Mouse (Mus musculus) myocyte (in vitro differentiated cells): ENCODE data around the gene Rbm6.
A peak's percentile ranks its signal among the peaks of the same experiment; 100 is the strongest.

Experiments used
- E2F4 ChIP-seq: IDR thresholded peaks from one replicate; pipeline ENCODE4 v1.6.1; 2011; ENCODE audit warnings: mild to moderate bottlenecking, control low read depth, moderate library complexity; ENCODE audit not compliant: insufficient read depth
- MYOD1 ChIP-seq, 3 experiments: IDR thresholded peaks; one replicate each; pipeline ENCODE4 v1.6.1; 2011; ENCODE audit warnings: control low read depth in 2 of 3, low read depth in 2 of 3, mild to moderate bottlenecking in 2 of 3, moderate library complexity in 1 of 3; ENCODE audit not compliant: insufficient read length in 2 of 3, control insufficient read depth in 1 of 3
- TCF3 ChIP-seq: IDR thresholded peaks from one replicate; pipeline ENCODE4 v1.6.1; 2011; ENCODE audit warnings: low read depth, control low read depth; ENCODE audit not compliant: insufficient read length

DNA sequence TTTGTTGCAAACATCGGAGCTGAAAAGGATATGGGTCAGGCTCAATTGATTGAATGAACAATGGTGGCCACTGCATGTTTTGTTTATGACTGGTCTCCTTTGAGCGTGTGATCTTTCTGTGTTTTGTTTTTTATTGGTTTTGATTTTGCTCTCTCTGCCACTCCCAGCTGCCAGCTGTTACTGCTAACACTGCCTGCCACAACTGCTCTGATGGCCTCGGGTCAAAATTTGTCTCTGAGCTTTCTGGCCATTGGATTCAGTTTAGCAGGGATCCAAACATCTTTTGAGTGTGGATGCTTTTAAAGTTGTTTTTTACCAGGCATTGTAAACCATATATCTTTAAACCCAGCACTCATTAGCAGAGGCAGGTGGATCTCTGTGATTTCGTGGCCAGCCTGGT lies 7.4 kb upstream of the Rbm6 start:
- TF ChIP-seq MYOD1 (IDR thresholded peaks at IDR 0.05; ENCODE audit: control insufficient read depth in 1 of 3, insufficient read length in 2 of 3, low read depth in 2 of 3) = peak; percentile 39 to 58 (median 43)
- no peak for TF ChIP-seq TCF3
- no peak for TF ChIP-seq E2F4
